Mouse (Mus musculus): Measurements from ENCODE around the gene Cnot6. TPM values are rescaled to one million over a fixed set of nuclear protein-coding genes. Genes with fewer than 3 reads are reported as not detected.
A peak's percentile ranks its signal among the peaks of the same experiment; 100 is the strongest.

Gene Cnot6
- total RNA-seq, 2 experiments from 2014 or later, result 42.2 to 77.8 TPM

- peak; percentile 80 for ATAC-seq (replicated peaks; ENCODE audit: poor library complexity, severe bottlenecking)
Measured at GRCm38 (mm10) chr11:49658791-49659469, 53.6 kb downstream of the Cnot6 start.

GRCm38 (mm10) chr11:49658065-49658464, 54.5 kb downstream of the Cnot6 start:
- ATAC-seq (replicated peaks; ENCODE audit: poor library complexity, severe bottlenecking), result no peak

- no peak for ATAC-seq (replicated peaks; ENCODE audit: poor library complexity, severe bottlenecking)
Measured at GRCm38 (mm10) chr11:49655501-49655900, 57.0 kb downstream of the Cnot6 start.

GRCm38 (mm10) chr11:49654651-49655050, 57.9 kb downstream of the Cnot6 start:
- ATAC-seq (replicated peaks; ENCODE audit: poor library complexity, severe bottlenecking), result no peak

GRCm38 (mm10) chr11:49653079-49653408, 59.5 kb downstream of the Cnot6 start:
- peak; percentile 34; the same call in 1 of the 2 replicates for ATAC-seq (replicated peaks; ENCODE audit: poor library complexity, severe bottlenecking)

- ATAC-seq (replicated peaks; ENCODE audit: poor library complexity, severe bottlenecking), result peak; percentile 73
Measured at GRCm38 (mm10) chr11:49652401-49653078, 60.0 kb downstream of the Cnot6 start.

GRCm38 (mm10) chr11:49651762-49652322, 60.7 kb downstream of the Cnot6 start:
- no peak for ATAC-seq (replicated peaks; ENCODE audit: poor library complexity, severe bottlenecking)

GRCm38 (mm10) chr11:49650994-49651761, 61.3 kb downstream of the Cnot6 start:
- no peak for ATAC-seq (replicated peaks; ENCODE audit: poor library complexity, severe bottlenecking)

- ATAC-seq (replicated peaks; ENCODE audit: poor library complexity, severe bottlenecking), result no peak
Measured at GRCm38 (mm10) chr11:49650113-49650993, 62.2 kb downstream of the Cnot6 start.

GRCm38 (mm10) chr11:49645677-49646076, 66.8 kb downstream of the Cnot6 start:
- ATAC-seq (replicated peaks; ENCODE audit: poor library complexity, severe bottlenecking), result no peak

- peak; percentile 16; the same call in 1 of the 2 replicates for ATAC-seq (replicated peaks; ENCODE audit: poor library complexity, severe bottlenecking)
Measured at GRCm38 (mm10) chr11:49636449-49636848, 76.1 kb downstream of the Cnot6 start.

- no peak for ATAC-seq (replicated peaks; ENCODE audit: poor library complexity, severe bottlenecking)
Measured at GRCm38 (mm10) chr11:49635671-49636070, 76.9 kb downstream of the Cnot6 start.

GRCm38 (mm10) chr11:49634101-49634500, 78.4 kb downstream of the Cnot6 start:
- no peak for ATAC-seq (replicated peaks; ENCODE audit: poor library complexity, severe bottlenecking)

- ATAC-seq (replicated peaks; ENCODE audit: poor library complexity, severe bottlenecking), result peak; percentile 49; the same call in 1 of the 2 replicates
Measured at GRCm38 (mm10) chr11:49632256-49632655, 80.3 kb downstream of the Cnot6 start.

- peak; percentile 24; the same call in 1 of the 2 replicates for ATAC-seq (replicated peaks; ENCODE audit: poor library complexity, severe bottlenecking)
Measured at GRCm38 (mm10) chr11:49631154-49631553, 81.4 kb downstream of the Cnot6 start.

GRCm38 (mm10) chr11:49626748-49627147, 85.8 kb downstream of the Cnot6 start:
- no peak for ATAC-seq (replicated peaks; ENCODE audit: poor library complexity, severe bottlenecking)

- ATAC-seq (replicated peaks; ENCODE audit: poor library complexity, severe bottlenecking), result no peak
Measured at GRCm38 (mm10) chr11:49625863-49626262, 86.7 kb downstream of the Cnot6 start.

GRCm38 (mm10) chr11:49624156-49624555, 88.4 kb downstream of the Cnot6 start:
- ATAC-seq (replicated peaks; ENCODE audit: poor library complexity, severe bottlenecking), result no peak

- no peak for ATAC-seq (replicated peaks; ENCODE audit: poor library complexity, severe bottlenecking)
Measured at GRCm38 (mm10) chr11:49621953-49622352, 90.6 kb downstream of the Cnot6 start.

Data from granulocyte monocyte progenitor cell, adult 5-6 weeks (primary cell).